Mouse (Mus musculus): ENCODE measurements around the gene 6430548M08Rik. TPM values are rescaled to one million over a fixed set of nuclear protein-coding genes. Genes with fewer than 3 reads are reported as not detected.

6430548M08Rik gene
- 23.5 and 32.6 TPM in 2 replicates for polyA plus RNA-seq (2012; rRNA removed)

- peak; percentile 39 for TF ChIP-seq CTCF (IDR thresholded peaks at IDR 0.05; ENCODE audit: borderline replicate concordance, extremely low read depth, insufficient read depth, insufficient read length)
- TF ChIP-seq POLR2A (IDR thresholded peaks at IDR 0.05; ENCODE audit: borderline replicate concordance, extremely low read depth, insufficient read depth, insufficient read length, poor library complexity, severe bottlenecking) = peak; percentile 85
- DNase-seq (ENCODE audit: low read depth) = peak; percentile 100
Observed at GRCm38 (mm10) chr8:120113758-120114255, at the start of gene 6430548M08Rik. Gene 6430548M08Rik, plus strand, starts transcription at chr8:120114152.

- no peak for DNase-seq (ENCODE audit: low read depth)
- no peak for TF ChIP-seq POLR2A (IDR thresholded peaks at IDR 0.05; ENCODE audit: borderline replicate concordance, extremely low read depth, insufficient read depth, insufficient read length, poor library complexity, severe bottlenecking)
- no peak for TF ChIP-seq CTCF (IDR thresholded peaks at IDR 0.05; ENCODE audit: borderline replicate concordance, extremely low read depth, insufficient read depth, insufficient read length)
Observed at GRCm38 (mm10) chr8:120065611-120066010, 48.3 kb upstream of the 6430548M08Rik start.

- no peak for TF ChIP-seq CTCF (IDR thresholded peaks at IDR 0.05; ENCODE audit: borderline replicate concordance, extremely low read depth, insufficient read depth, insufficient read length)
- TF ChIP-seq POLR2A (IDR thresholded peaks at IDR 0.05; ENCODE audit: borderline replicate concordance, extremely low read depth, insufficient read depth, insufficient read length, poor library complexity, severe bottlenecking) = no peak
- no peak for DNase-seq (ENCODE audit: low read depth)
Observed at GRCm38 (mm10) chr8:120066226-120066625, 47.7 kb upstream of the 6430548M08Rik start.

GRCm38 (mm10) chr8:120067936-120068668 lies 45.9 kb upstream of the 6430548M08Rik start:
- TF ChIP-seq CTCF (IDR thresholded peaks at IDR 0.05; ENCODE audit: borderline replicate concordance, extremely low read depth, insufficient read depth, insufficient read length) = no peak
- TF ChIP-seq POLR2A (IDR thresholded peaks at IDR 0.05; ENCODE audit: borderline replicate concordance, extremely low read depth, insufficient read depth, insufficient read length, poor library complexity, severe bottlenecking) = no peak
- DNase-seq (ENCODE audit: low read depth) = peak; percentile 33

GRCm38 (mm10) chr8:120071684-120072083 lies 42.3 kb upstream of the 6430548M08Rik start:
- peak; percentile 98 for TF ChIP-seq CTCF (IDR thresholded peaks at IDR 0.05; ENCODE audit: borderline replicate concordance, extremely low read depth, insufficient read depth, insufficient read length)
- TF ChIP-seq POLR2A (IDR thresholded peaks at IDR 0.05; ENCODE audit: borderline replicate concordance, extremely low read depth, insufficient read depth, insufficient read length, poor library complexity, severe bottlenecking) = no peak
- DNase-seq (ENCODE audit: low read depth) = peak; percentile 77

GRCm38 (mm10) chr8:120072259-120072658 lies 41.7 kb upstream of the 6430548M08Rik start:
- no peak for TF ChIP-seq POLR2A (IDR thresholded peaks at IDR 0.05; ENCODE audit: borderline replicate concordance, extremely low read depth, insufficient read depth, insufficient read length, poor library complexity, severe bottlenecking)
- TF ChIP-seq CTCF (IDR thresholded peaks at IDR 0.05; ENCODE audit: borderline replicate concordance, extremely low read depth, insufficient read depth, insufficient read length) = no peak
- DNase-seq (ENCODE audit: low read depth) = peak; percentile 22

- no peak for DNase-seq (ENCODE audit: low read depth)
- no peak for TF ChIP-seq POLR2A (IDR thresholded peaks at IDR 0.05; ENCODE audit: borderline replicate concordance, extremely low read depth, insufficient read depth, insufficient read length, poor library complexity, severe bottlenecking)
- TF ChIP-seq CTCF (IDR thresholded peaks at IDR 0.05; ENCODE audit: borderline replicate concordance, extremely low read depth, insufficient read depth, insufficient read length) = no peak
Observed at GRCm38 (mm10) chr8:120072827-120073226, 41.1 kb upstream of the 6430548M08Rik start.

GRCm38 (mm10) chr8:120074516-120074915 lies 39.4 kb upstream of the 6430548M08Rik start:
- DNase-seq (ENCODE audit: low read depth) = no peak
- TF ChIP-seq CTCF (IDR thresholded peaks at IDR 0.05; ENCODE audit: borderline replicate concordance, extremely low read depth, insufficient read depth, insufficient read length) (no peak), POLR2A (IDR thresholded peaks at IDR 0.05; ENCODE audit: borderline replicate concordance, extremely low read depth, insufficient read depth, insufficient read length, poor library complexity, severe bottlenecking) (no peak)

- TF ChIP-seq CTCF (IDR thresholded peaks at IDR 0.05; ENCODE audit: borderline replicate concordance, extremely low read depth, insufficient read depth, insufficient read length) (no peak), POLR2A (IDR thresholded peaks at IDR 0.05; ENCODE audit: borderline replicate concordance, extremely low read depth, insufficient read depth, insufficient read length, poor library complexity, severe bottlenecking) (no peak)
Observed at GRCm38 (mm10) chr8:120075347-120075746, 38.6 kb upstream of the 6430548M08Rik start.

GRCm38 (mm10) chr8:120078080-120078479 lies 35.9 kb upstream of the 6430548M08Rik start:
- DNase-seq (ENCODE audit: low read depth) = peak; percentile 85
- TF ChIP-seq CTCF (IDR thresholded peaks at IDR 0.05; ENCODE audit: borderline replicate concordance, extremely low read depth, insufficient read depth, insufficient read length) (peak; percentile 89), POLR2A (IDR thresholded peaks at IDR 0.05; ENCODE audit: borderline replicate concordance, extremely low read depth, insufficient read depth, insufficient read length, poor library complexity, severe bottlenecking) (no peak)

More at GRCm38 (mm10) chr8:120075347-120075746, 38.6 kb upstream of the 6430548M08Rik start:
- peak; percentile 5 for DNase-seq (ENCODE audit: low read depth)

- TF ChIP-seq POLR2A (IDR thresholded peaks at IDR 0.05; ENCODE audit: borderline replicate concordance, extremely low read depth, insufficient read depth, insufficient read length, poor library complexity, severe bottlenecking) (no peak), CTCF (IDR thresholded peaks at IDR 0.05; ENCODE audit: borderline replicate concordance, extremely low read depth, insufficient read depth, insufficient read length) (no peak)
- DNase-seq (ENCODE audit: low read depth) = no peak
Observed at GRCm38 (mm10) chr8:120079361-120079760, 34.6 kb upstream of the 6430548M08Rik start.

GRCm38 (mm10) chr8:120083261-120083660 lies 30.7 kb upstream of the 6430548M08Rik start:
- peak; percentile 75 for DNase-seq (ENCODE audit: low read depth)
- TF ChIP-seq POLR2A (IDR thresholded peaks at IDR 0.05; ENCODE audit: borderline replicate concordance, extremely low read depth, insufficient read depth, insufficient read length, poor library complexity, severe bottlenecking) = no peak
- TF ChIP-seq CTCF (IDR thresholded peaks at IDR 0.05; ENCODE audit: borderline replicate concordance, extremely low read depth, insufficient read depth, insufficient read length) = no peak

All from brain, embryonic 14.5 days (tissue).